Mouse (Mus musculus): ENCODE measurements around the gene Arid5b. TPM values are rescaled to one million over a fixed set of nuclear protein-coding genes. Genes with fewer than 3 reads are reported as not detected.

The Arid5b gene
- total RNA-seq, 2 experiments from 2014 or later: 3.9 to 7.1 TPM

GRCm38 (mm10) chr10:68147730-68148129 lies 130.8 kb downstream of the Arid5b start:
- no peak for ATAC-seq (replicated peaks; ENCODE audit: low FRiP score, poor library complexity, severe bottlenecking)

GRCm38 (mm10) chr10:68146842-68147241 lies 131.7 kb downstream of the Arid5b start:
- peak; percentile 81 for ATAC-seq (replicated peaks; ENCODE audit: low FRiP score, poor library complexity, severe bottlenecking)

GRCm38 (mm10) chr10:68145286-68145950 lies 133.1 kb downstream of the Arid5b start:
- no peak for ATAC-seq (replicated peaks; ENCODE audit: low FRiP score, poor library complexity, severe bottlenecking)

- no peak for ATAC-seq (replicated peaks; ENCODE audit: low FRiP score, poor library complexity, severe bottlenecking)
These were observed 136.0 kb downstream of the Arid5b start for GRCm38 (mm10) chr10:68142501-68142900.

- no peak for ATAC-seq (replicated peaks; ENCODE audit: low FRiP score, poor library complexity, severe bottlenecking)
These were observed 137.0 kb downstream of the Arid5b start for GRCm38 (mm10) chr10:68141567-68141966.

- no peak for ATAC-seq (replicated peaks; ENCODE audit: low FRiP score, poor library complexity, severe bottlenecking)
These were observed 137.7 kb downstream of the Arid5b start for GRCm38 (mm10) chr10:68140871-68141270.

GRCm38 (mm10) chr10:68140306-68140705 lies 138.2 kb downstream of the Arid5b start:
- ATAC-seq (replicated peaks; ENCODE audit: low FRiP score, poor library complexity, severe bottlenecking): no peak

- no peak for ATAC-seq (replicated peaks; ENCODE audit: low FRiP score, poor library complexity, severe bottlenecking)
These were observed 140.4 kb downstream of the Arid5b start for GRCm38 (mm10) chr10:68138123-68138522.

- no peak for ATAC-seq (replicated peaks; ENCODE audit: low FRiP score, poor library complexity, severe bottlenecking)
These were observed 141.2 kb downstream of the Arid5b start for GRCm38 (mm10) chr10:68137151-68137833.

- peak; percentile 33; the same call in 1 of the 2 replicates for ATAC-seq (replicated peaks; ENCODE audit: low FRiP score, poor library complexity, severe bottlenecking)
These were observed 142.0 kb downstream of the Arid5b start for GRCm38 (mm10) chr10:68136480-68137083.

GRCm38 (mm10) chr10:68136051-68136450 lies 142.5 kb downstream of the Arid5b start:
- ATAC-seq (replicated peaks; ENCODE audit: low FRiP score, poor library complexity, severe bottlenecking): no peak

GRCm38 (mm10) chr10:68135416-68135815 lies 143.1 kb downstream of the Arid5b start:
- no peak for ATAC-seq (replicated peaks; ENCODE audit: low FRiP score, poor library complexity, severe bottlenecking)

- no peak for ATAC-seq (replicated peaks; ENCODE audit: low FRiP score, poor library complexity, severe bottlenecking)
These were observed 144.0 kb downstream of the Arid5b start for GRCm38 (mm10) chr10:68134549-68134948.

GRCm38 (mm10) chr10:68134071-68134470 lies 144.5 kb downstream of the Arid5b start:
- ATAC-seq (replicated peaks; ENCODE audit: low FRiP score, poor library complexity, severe bottlenecking): no peak

- no peak for ATAC-seq (replicated peaks; ENCODE audit: low FRiP score, poor library complexity, severe bottlenecking)
These were observed 145.9 kb downstream of the Arid5b start for GRCm38 (mm10) chr10:68132636-68133035.

GRCm38 (mm10) chr10:68132154-68132553 lies 146.4 kb downstream of the Arid5b start:
- ATAC-seq (replicated peaks; ENCODE audit: low FRiP score, poor library complexity, severe bottlenecking): no peak

- no peak for ATAC-seq (replicated peaks; ENCODE audit: low FRiP score, poor library complexity, severe bottlenecking)
These were observed 148.9 kb downstream of the Arid5b start for GRCm38 (mm10) chr10:68129651-68130050.

GRCm38 (mm10) chr10:68129009-68129408 lies 149.5 kb downstream of the Arid5b start:
- ATAC-seq (replicated peaks; ENCODE audit: low FRiP score, poor library complexity, severe bottlenecking): no peak

- no peak for ATAC-seq (replicated peaks; ENCODE audit: low FRiP score, poor library complexity, severe bottlenecking)
These were observed 150.1 kb downstream of the Arid5b start for GRCm38 (mm10) chr10:68128441-68128848.

GRCm38 (mm10) chr10:68127604-68128256 lies 150.8 kb downstream of the Arid5b start:
- no peak for ATAC-seq (replicated peaks; ENCODE audit: low FRiP score, poor library complexity, severe bottlenecking)

Data from erythroid progenitor cell, adult 5-6 weeks (primary cell).